Mouse (Mus musculus) liver, embryonic 11.5 days (tissue): Measurements from ENCODE around the gene Shisa7. TPM values are rescaled to one million over a fixed set of nuclear protein-coding genes. Genes with fewer than 3 reads are reported as not detected.
"Not testable (repeated sequence)": the region's sequence is repeated elsewhere in the genome, so short reads cannot be mapped to it uniquely, and the experiment has no call there.

Experiments used
- ATAC-seq: fragments of 200-750 bp; cut with Nextera tagmentation; replicated peaks from 2 replicates; pipeline ENCODE4 v1.8.0; 2017; ENCODE audit warnings: moderate number of reproducible peaks, mild to moderate bottlenecking, moderate TSS enrichment, moderate library complexity; ENCODE audit not compliant: low FRiP score
- DNase-seq: peaks from one replicate; pipeline ENCODE4 v3.0.0-alpha.2; 2017; ENCODE audit warnings: low spot score
- H3K27ac ChIP-seq: fragments of 300-500 bp; sonication (generic); 2 replicates; pipeline ENCODE4 v1.5.1; 2014; ENCODE audit warnings: mild to moderate bottlenecking, low read depth, low read length, control low read depth
- H3K27me3 ChIP-seq: fragments of 300-500 bp; sonication (generic); replicated peaks from 2 replicates; pipeline ENCODE4 v1.6.1; 2014; ENCODE audit warnings: low read length, mixed read lengths; ENCODE audit not compliant: control insufficient read depth, insufficient read depth
- H3K36me3 ChIP-seq: fragments of 300-500 bp; sonication (generic); 2 replicates; pipeline ENCODE4 v1.6.1; 2014; ENCODE audit warnings: mild to moderate bottlenecking, low read length, moderate library complexity, mixed read lengths; ENCODE audit not compliant: control insufficient read depth, insufficient read depth
- H3K4me1 ChIP-seq: fragments of 300-500 bp; sonication (generic); replicated peaks from 2 replicates; pipeline ENCODE4 v1.6.1; 2014; ENCODE audit warnings: low read length, mixed read lengths; ENCODE audit not compliant: control insufficient read depth, insufficient read depth
- H3K4me2 ChIP-seq: fragments of 300-500 bp; sonication (generic); 2 replicates; pipeline ENCODE4 v1.6.1; 2014; ENCODE audit warnings: mild to moderate bottlenecking, control low read depth, moderate library complexity
- H3K4me3 ChIP-seq: fragments of 300-500 bp; sonication (generic); 2 replicates; pipeline ENCODE4 v1.5.1; 2014; ENCODE audit warnings: low read depth, low read length, control low read depth
- H3K9ac ChIP-seq: fragments of 300-500 bp; sonication (generic); 2 replicates; pipeline ENCODE4 v1.6.1; 2014; ENCODE audit warnings: low read depth, low read length, control low read depth
- H3K9me3 ChIP-seq: fragments of 300-500 bp; sonication (generic); 2 replicates; pipeline ENCODE4 v1.6.1; 2016; ENCODE audit warnings: low read length, inconsistent platforms, mixed read lengths; ENCODE audit not compliant: control insufficient read depth
- WGBS: fragments of 180-500 bp; shearing (Covaris S2); extraction: QIAGEN DNeasy Blood & Tissue Kit; methylation state at CpG from one replicate; pipeline ENCODE4 v1.1.7; 2014; 5-methylcytosine and 5-hydroxymethylcytosine counted together
- polyA plus RNA-seq: library from polyadenylated mRNA; unstranded; fragments of >200 nt; fragmentation: Nextera tagmentation; extraction: Ambion mirVana; gene quantifications from 2 replicates; pipeline ENCODE4 v1.2.1, GENCODE M21; 2014

Gene Shisa7
- polyA plus RNA-seq, 1 experiment from 2014 or later, result 0.11 TPM

DNA sequence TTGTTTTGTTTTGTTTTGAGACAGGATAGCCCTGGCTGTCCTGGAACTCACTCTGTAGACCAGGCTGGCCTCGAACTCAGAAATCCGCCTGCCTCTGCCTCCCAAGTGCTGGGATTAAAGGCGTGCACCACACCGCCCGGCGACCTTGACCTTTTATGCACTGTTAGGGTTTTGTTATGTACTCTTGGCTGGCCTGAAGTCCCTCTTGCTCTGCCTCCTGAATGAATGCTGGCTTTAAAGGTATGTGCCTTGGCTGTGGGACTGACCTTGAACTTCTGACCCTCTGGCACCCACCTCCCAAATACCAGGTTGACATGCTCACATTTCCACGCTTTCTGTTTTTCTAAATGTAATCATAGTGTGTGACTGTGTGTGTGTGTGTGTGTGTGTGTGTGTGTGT lies 23.6 kb downstream of the Shisa7 start:
- H3K27ac ChIP-seq, ATAC-seq, H3K27me3 ChIP-seq, DNase-seq, H3K36me3 ChIP-seq, H3K4me2 ChIP-seq, H3K9ac ChIP-seq, H3K4me3 ChIP-seq, H3K9me3 ChIP-seq, H3K4me1 ChIP-seq: not testable (repeated sequence)
- 77% methylated on average over 7 of the region's 7 CpGs for WGBS

DNA sequence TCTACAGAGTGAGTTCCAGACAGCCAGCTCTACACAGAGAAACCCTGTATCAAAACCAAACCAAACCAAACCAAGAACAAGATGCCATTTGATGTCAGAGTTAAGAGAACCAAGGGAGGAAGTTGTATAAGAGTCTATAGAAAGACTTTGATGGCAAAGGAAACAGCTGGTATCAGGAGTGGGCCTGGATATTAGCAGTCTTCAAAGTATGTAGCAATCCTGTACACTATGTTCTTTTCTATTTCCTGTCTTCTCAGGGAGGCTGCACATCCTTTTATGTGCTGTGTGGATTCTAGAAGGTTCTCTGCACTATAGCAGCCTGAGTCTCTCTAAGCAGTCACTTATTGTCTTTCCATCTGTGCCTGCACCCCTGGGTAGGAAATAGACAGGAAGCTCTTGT lies 27.9 kb downstream of the Shisa7 start:
- ATAC-seq, result no peak
- DNase-seq, result no peak

DNA sequence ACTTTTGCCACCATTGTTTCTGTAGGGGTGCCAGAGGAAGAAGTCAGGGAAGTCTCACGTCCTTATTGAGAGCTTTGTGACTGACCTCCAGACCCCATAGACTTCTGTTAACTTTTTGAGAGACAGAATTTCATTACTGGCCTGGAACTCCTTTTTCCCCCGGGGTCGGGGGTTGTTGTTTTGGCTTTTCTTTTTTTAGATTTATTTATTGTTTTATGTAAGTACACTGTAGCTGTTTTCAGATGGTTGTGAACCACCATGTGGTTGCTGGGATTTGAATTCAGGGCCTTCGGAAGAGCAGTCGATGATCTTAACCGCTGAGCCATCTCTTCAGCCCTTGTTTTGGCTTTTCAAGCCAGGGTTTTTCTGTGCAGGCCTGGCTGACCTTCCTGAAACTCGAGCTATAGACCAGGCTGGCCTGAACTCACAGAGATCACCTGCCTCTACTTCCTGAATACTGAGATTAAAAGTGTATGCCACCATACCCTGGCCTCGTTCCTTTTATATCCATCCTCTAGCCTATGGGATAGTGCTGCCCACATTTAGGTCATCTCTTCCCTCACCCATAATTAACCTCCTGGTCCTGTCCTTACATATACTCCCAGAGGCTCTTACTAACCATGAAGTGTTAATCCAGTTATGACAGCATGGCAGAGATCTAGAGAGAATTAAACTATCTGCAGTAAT lies 31.2 kb downstream of the Shisa7 start:
- Histone ChIP-seq H3K36me3 (peaks cover 19% of the 10 kb centered on the region), H3K27ac (peak overlapping the region; percentile 77), H3K4me1 (peaks cover 28% of the 10 kb centered on the region), H3K9ac (peak overlapping the region; percentile 70), H3K4me3 (peak overlapping the region; percentile 59), H3K27me3 (no peaks in the 10 kb centered on the region), H3K9me3 (no peaks in the 10 kb centered on the region), H3K4me2 (peak overlapping the region; percentile 75)
- no peak for ATAC-seq
- no peak for DNase-seq
- WGBS, result 18% methylated on average over 8 of the region's 8 CpGs

More for the DNA sequence above, 27.9 kb downstream of the Shisa7 start:
- H3K4me3 ChIP-seq, result no peak overlapping the region
- no peaks in the 10 kb centered on the region for H3K27me3 ChIP-seq
- no peak overlapping the region for H3K4me2 ChIP-seq
- H3K36me3 ChIP-seq, result no peaks in the 10 kb centered on the region
- H3K9me3 ChIP-seq, result no peaks in the 10 kb centered on the region
- H3K9ac ChIP-seq, result no peak overlapping the region
- no peak overlapping the region for H3K27ac ChIP-seq
- H3K4me1 ChIP-seq, result 0 out of 2 replicates have a peak, but pooled peaks cover 4% of the 10 kb centered on the region

DNA sequence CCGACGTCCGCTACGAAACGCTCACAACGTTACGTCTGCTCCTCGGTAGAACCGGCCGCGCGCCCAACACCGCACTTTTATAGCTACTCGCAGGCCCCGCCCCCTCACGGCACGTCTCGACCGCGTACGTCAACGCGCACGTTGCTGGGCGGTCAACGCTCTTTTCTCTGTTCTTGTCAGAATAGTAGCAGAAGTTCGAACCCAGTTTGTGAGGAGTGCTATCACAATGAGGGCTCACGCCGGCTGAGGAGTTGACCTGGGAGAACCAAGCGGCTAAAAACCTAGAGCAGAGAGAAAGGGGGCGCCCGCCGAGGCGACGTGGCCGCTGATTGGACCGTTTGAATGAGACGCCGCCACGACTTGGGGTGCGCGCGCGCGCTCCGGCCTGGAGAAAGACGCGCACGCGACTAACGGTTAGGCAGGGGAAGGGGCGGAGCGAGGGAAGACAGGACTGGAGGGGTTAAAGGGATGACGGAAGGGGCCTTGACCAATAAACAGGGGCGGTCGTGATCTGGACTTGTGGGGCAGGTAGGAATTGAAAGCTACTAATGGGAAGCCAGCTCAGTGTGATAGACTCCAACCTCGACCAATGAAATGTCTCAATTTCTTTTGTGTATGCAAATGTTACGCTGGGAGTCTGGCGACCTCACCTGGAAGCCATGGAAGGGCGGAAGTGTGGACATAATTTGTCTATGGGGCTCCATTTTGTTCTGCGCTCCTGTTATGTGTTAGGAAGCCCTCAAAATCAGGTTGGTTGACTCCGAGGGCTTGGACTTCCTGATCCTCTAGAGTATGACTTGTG lies 32.0 kb downstream of the Shisa7 start, which contains the start of gene Ube2s:
Gene Ube2s, minus strand, starts transcription at position 288 of the 802 bp plus-strand sequence.
- ATAC-seq, result peak; percentile 99

DNA sequence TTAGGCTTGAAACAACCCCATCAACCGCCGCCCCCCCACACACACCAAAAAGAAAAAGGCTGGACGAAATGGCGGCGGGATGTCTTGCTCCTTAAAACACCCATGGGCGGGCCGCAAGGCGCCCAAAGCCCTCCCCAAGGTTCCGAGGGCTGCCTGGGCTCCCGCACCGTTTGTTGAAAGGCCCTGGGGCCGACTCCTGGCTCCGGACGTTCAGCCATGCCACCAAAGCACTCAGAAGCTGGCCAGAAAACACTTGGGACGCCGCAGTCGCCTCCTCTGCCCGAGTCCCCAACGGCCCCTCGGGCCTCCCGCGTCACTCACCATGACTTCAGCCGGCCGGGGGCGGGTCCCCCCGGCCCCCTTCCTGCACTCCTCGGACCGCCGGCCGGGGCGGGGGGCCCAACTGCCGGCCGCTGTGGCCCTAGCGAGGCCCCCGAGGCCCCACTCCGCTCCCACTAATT lies 32.6 kb downstream of the Shisa7 start:
- no peaks in the 10 kb centered on the region for H3K9me3 ChIP-seq
- peaks cover 28% of the 10 kb centered on the region for H3K4me1 ChIP-seq
- no peak for ATAC-seq
- under 1% methylated on average over 26 of the region's 36 CpGs for WGBS
- peak overlapping the region; percentile 93 for H3K4me2 ChIP-seq
- H3K27ac ChIP-seq, result peak overlapping the region; percentile 90
- no peaks in the 10 kb centered on the region for H3K27me3 ChIP-seq
- peaks cover 27% of the 10 kb centered on the region for H3K36me3 ChIP-seq
- DNase-seq, result no peak
- peak overlapping the region; percentile 99 for H3K9ac ChIP-seq
- H3K4me3 ChIP-seq, result peak overlapping the region; percentile 100

More for the DNA sequence above, 32.0 kb downstream of the Shisa7 start, which contains the start of gene Ube2s:
- under 1% methylated on average over 62 of the region's 62 CpGs for WGBS
- Histone ChIP-seq H3K27ac (peak within 1 kb of the TSS; percentile 90), H3K36me3 (peaks cover 22% of the 10 kb centered on the region), H3K9ac (peak within 1 kb of the TSS; percentile 99), H3K27me3 (no peaks in the 10 kb centered on the region), H3K9me3 (no peaks in the 10 kb centered on the region), H3K4me2 (peak within 1 kb of the TSS; percentile 93), H3K4me1 (peaks cover 28% of the 10 kb centered on the region), H3K4me3 (peak within 1 kb of the TSS; percentile 100)
- peak; percentile 99 for DNase-seq

DNA sequence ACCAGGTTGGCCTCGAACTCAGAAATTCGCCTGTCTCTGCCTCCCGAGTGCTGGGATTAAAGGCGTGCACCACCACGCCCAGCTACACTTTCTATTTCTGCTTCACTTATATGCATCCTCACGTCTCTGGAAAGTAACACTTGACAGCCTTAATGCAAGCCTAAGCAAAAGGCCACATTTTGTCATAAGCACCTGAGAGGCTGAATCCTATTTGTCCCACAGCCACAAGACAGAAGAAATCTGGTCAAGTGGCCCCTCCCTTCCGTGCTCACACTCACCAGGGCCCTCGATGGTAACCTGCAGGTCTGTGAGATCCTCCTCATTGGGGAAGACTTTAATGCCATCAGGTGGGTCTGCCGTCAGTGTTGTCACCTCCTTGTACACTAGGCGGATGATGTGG lies 33.4 kb downstream of the Shisa7 start:
- H3K4me3 ChIP-seq, result peak overlapping the region; percentile 100
- 31% methylated on average over 10 of the region's 10 CpGs for WGBS
- peak overlapping the region; percentile 99 for H3K9ac ChIP-seq
- H3K27me3 ChIP-seq, ATAC-seq, H3K9me3 ChIP-seq, DNase-seq: not testable (repeated sequence)
- peaks cover 33% of the 10 kb centered on the region for H3K36me3 ChIP-seq
- peak overlapping the region; percentile 93 for H3K4me2 ChIP-seq
- H3K4me1 ChIP-seq, result peaks cover 28% of the 10 kb centered on the region
- peak overlapping the region; percentile 90; the same call in 1 of the 2 replicates for H3K27ac ChIP-seq

DNA sequence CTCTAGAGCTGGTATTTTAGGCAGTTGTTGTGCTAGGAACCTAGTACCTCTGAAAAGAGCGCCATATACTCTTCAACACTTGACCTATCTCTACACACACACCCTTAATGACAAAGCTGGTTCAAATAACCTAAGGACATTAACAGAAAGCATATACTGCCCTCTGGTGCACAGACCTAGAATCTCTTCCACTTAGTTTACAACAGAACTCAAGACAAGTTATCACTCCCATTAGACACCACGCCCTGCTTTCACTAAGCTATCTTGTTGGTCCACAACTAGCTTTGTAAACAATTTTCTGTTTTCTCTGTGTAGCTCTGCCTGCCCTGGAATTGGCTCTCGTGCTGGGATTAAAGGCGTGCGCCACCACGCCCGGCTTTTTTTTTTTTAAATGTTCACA lies 37.8 kb downstream of the Shisa7 start:
- H3K27ac ChIP-seq, result peak overlapping the region; percentile 74
- H3K9ac ChIP-seq, result no peak overlapping the region
- ATAC-seq, result peak; percentile 83

DNA sequence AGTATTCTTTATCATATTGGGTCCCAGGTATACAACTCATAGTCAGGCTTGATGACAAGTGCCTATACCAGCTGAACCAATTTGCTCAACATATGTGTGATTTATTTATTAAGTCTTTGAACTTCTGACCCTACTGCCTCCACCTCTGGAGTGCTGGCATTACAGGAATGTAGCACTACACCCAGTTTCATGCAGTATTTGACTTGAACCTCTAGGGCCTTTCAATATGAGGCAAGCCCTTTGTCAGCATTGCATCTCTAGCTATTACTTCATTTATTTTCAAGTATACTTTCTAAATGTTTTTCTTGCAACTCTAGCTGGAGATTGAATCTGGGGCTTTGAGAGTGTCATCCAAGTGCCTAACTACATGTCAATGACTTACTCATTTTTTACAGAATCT lies 42.2 kb downstream of the Shisa7 start:
- peaks cover 16% of the 10 kb centered on the region for H3K36me3 ChIP-seq
- H3K4me2 ChIP-seq, result no peak overlapping the region
- no peaks in the 10 kb centered on the region for H3K9me3 ChIP-seq
- DNase-seq (no peak), ATAC-seq (no peak)
- no peak overlapping the region for H3K27ac ChIP-seq
- H3K4me1 ChIP-seq, result no peaks in the 10 kb centered on the region
- H3K27me3 ChIP-seq, result no peaks in the 10 kb centered on the region
- H3K4me3 ChIP-seq, result no peak overlapping the region
- no peak overlapping the region for H3K9ac ChIP-seq

More for the DNA sequence above, 37.8 kb downstream of the Shisa7 start:
- Histone ChIP-seq H3K4me2 (peak overlapping the region; percentile 5; the same call in 1 of the 2 replicates), H3K4me3 (no peak overlapping the region), H3K9me3 (no peaks in the 10 kb centered on the region), H3K4me1 (peaks cover 25% of the 10 kb centered on the region), H3K27me3 (no peaks in the 10 kb centered on the region), H3K36me3 (peaks cover 39% of the 10 kb centered on the region)
- DNase-seq, result no peak
- WGBS, result 69% methylated on average over 7 of the region's 7 CpGs
